Mouse (Mus musculus) E14TG2a.4 (cell line): ENCODE data around the gene Shkbp1.
A peak's percentile ranks its signal among the peaks of the same experiment; 100 is the strongest.

ENCODE experiments used
- CTCF ChIP-seq: conservative IDR thresholded peaks from 2 replicates; pipeline ENCODE4 v1.5.1; 2014; ENCODE audit warnings: low read length
- NANOG ChIP-seq: IDR thresholded peaks from 2 replicates; pipeline ENCODE4 v1.6.1; 2014; ENCODE audit warnings: borderline replicate concordance, low read length, mixed read lengths
- POU5F1 ChIP-seq: IDR thresholded peaks from 2 replicates; pipeline ENCODE4 v1.6.1; 2014; ENCODE audit warnings: low read length, borderline replicate concordance

- peak; percentile 39 for TF ChIP-seq CTCF
- no peak for TF ChIP-seq POU5F1
- no peak for TF ChIP-seq NANOG
Measured at GRCm38 (mm10) chr7:27307551-27307950, 48.3 kb downstream of the Shkbp1 start.
